ENCODE assay signal across 23 mouse cellular contexts in genomic region chr7:143111719-143112118, GRCm38 (mm10). TPM values are rescaled to one million over a fixed set of nuclear protein-coding genes. Genes with fewer than 3 reads are reported as not detected.
A peak's percentile ranks its signal among the peaks of the same experiment; 100 is the strongest.
DNase-seq lines count a peak whose midpoint lies in the region; ATAC-seq lines count a peak whose summit lies in the region.
"Had no signal": no experiment of that assay in that cellular context is flagged by ENCODE, and none has a peak within 500 bp of the region (broad histone marks: within the 10 kb centered on the region; RNA-seq: fewer than 3 reads in every experiment).

No protein-coding gene starts in this region.

- H3K27ac ChIP-seq in intestine, embryonic 16.5 days (ENCODE audit: low read length) = no peak overlapping the region
- H3K27ac ChIP-seq in intestine, embryonic 15.5 days = no peak overlapping the region
- H3K27ac ChIP-seq in heart, embryonic 12.5 days (ENCODE audit: poor library complexity, severe bottlenecking) = peak overlapping the region; percentile 95
- H3K27ac ChIP-seq: embryonic facial prominence, embryonic 12.5 days; forebrain, embryonic 12.5 days; hindbrain, embryonic 14.5 days; liver, embryonic 14.5 days; lung, embryonic 15.5 days; macrophage had no signal

- H3K9ac ChIP-seq in intestine, embryonic 16.5 days (ENCODE audit: low read depth, low read length) = no peak overlapping the region
- H3K9ac ChIP-seq in intestine, embryonic 15.5 days = no peak overlapping the region
- H3K9ac ChIP-seq in heart, embryonic 12.5 days = no peak overlapping the region
- H3K9ac ChIP-seq: embryonic facial prominence, embryonic 12.5 days; forebrain, embryonic 12.5 days; hindbrain, embryonic 14.5 days; liver, embryonic 14.5 days; lung, embryonic 15.5 days had no signal

- peaks cover 24% of the 10 kb centered on the region for H3K4me1 ChIP-seq in intestine, embryonic 16.5 days (ENCODE audit: control insufficient read depth, insufficient read depth, low read length)
- peaks cover 16% of the 10 kb centered on the region for H3K4me1 ChIP-seq in intestine, embryonic 15.5 days (replicated peaks)
- peaks cover 67% of the 10 kb centered on the region for H3K4me1 ChIP-seq in heart, embryonic 12.5 days (replicated peaks)

- peaks cover 3% of the 10 kb centered on the region; the same call in 1 of the 2 replicates for H3K9me3 ChIP-seq in intestine, embryonic 16.5 days (ENCODE audit: control insufficient read depth, low read length)
- no peaks in the 10 kb centered on the region for H3K9me3 ChIP-seq in intestine, embryonic 15.5 days
- no peaks in the 10 kb centered on the region for H3K9me3 ChIP-seq in heart, embryonic 12.5 days (replicated peaks)
- H3K9me3 ChIP-seq: lung, embryonic 15.5 days had no signal

- H3K36me3 ChIP-seq in intestine, embryonic 16.5 days (ENCODE audit: control insufficient read depth, insufficient read depth, low read length) = no peaks in the 10 kb centered on the region
- no peaks in the 10 kb centered on the region for H3K36me3 ChIP-seq in intestine, embryonic 15.5 days
- no peaks in the 10 kb centered on the region for H3K36me3 ChIP-seq in heart, embryonic 12.5 days
- H3K36me3 ChIP-seq: embryonic facial prominence, embryonic 12.5 days; forebrain, embryonic 12.5 days; lung, embryonic 15.5 days had no signal

- peaks cover 23% of the 10 kb centered on the region for H3K27me3 ChIP-seq in intestine, embryonic 16.5 days (replicated peaks; ENCODE audit: control insufficient read depth, insufficient read depth, low read length)
- H3K27me3 ChIP-seq in intestine, embryonic 15.5 days (replicated peaks) = peaks cover 27% of the 10 kb centered on the region
- peaks cover 17% of the 10 kb centered on the region for H3K27me3 ChIP-seq in heart, embryonic 12.5 days (replicated peaks)

- intact Hi-C loops in heart, postnatal 14 days (cut with DNase I) = no loop called here

- no peak overlapping the region for H3K4me3 ChIP-seq in intestine, embryonic 16.5 days (ENCODE audit: low read length)
- no peak overlapping the region for H3K4me3 ChIP-seq in intestine, embryonic 15.5 days (replicated peaks)
- no peak overlapping the region for H3K4me3 ChIP-seq in heart, embryonic 12.5 days
- H3K4me3 ChIP-seq: embryonic facial prominence, embryonic 12.5 days; forebrain, embryonic 12.5 days; lung, embryonic 15.5 days had no signal

- peak; percentile 35 to 37 for DNase-seq in heart, postnatal 14 days
- no peak for DNase-seq in spleen, postnatal 36 days (ENCODE audit: low spot score in 2 of 2)
- DNase-seq in lung, postnatal 10 days = no peak
- DNase-seq in kidney, adult 18-20 months = no peak
- DNase-seq: adrenal gland, adult 2 months; cerebellum, adult 11 months; cerebellum, postnatal 10 days; gastrocnemius, postnatal 25 days; kidney, adult 9 months; kidney, postnatal 25 days; layer of hippocampus, postnatal 36 days had no signal

- peak; percentile 41; the same call in 1 of the 2 replicates for ATAC-seq in intestine, embryonic 16.5 days
- no peak for ATAC-seq in intestine, embryonic 15.5 days
- 0 out of 2 replicates have a peak, but pooled peaks have one; percentile 53 for ATAC-seq in heart, embryonic 12.5 days (ENCODE audit: insufficient number of reproducible peaks, low FRiP score)
- ATAC-seq: inflammation-experienced regulatory T-cells, adult 6 months; Patski had no signal

- 57% methylated on average over 4 of the region's 4 CpGs for WGBS in intestine, embryonic 16.5 days
- 51% methylated on average over 4 of the region's 4 CpGs for WGBS in intestine, embryonic 15.5 days
- WGBS in heart, embryonic 12.5 days = 26% methylated on average over 4 of the region's 4 CpGs

- no peak overlapping the region for H3K4me2 ChIP-seq in intestine, embryonic 16.5 days (ENCODE audit: low read depth, low read length)
- no peak overlapping the region for H3K4me2 ChIP-seq in intestine, embryonic 15.5 days (replicated peaks)
- peak overlapping the region; percentile 20 for H3K4me2 ChIP-seq in heart, embryonic 12.5 days
- H3K4me2 ChIP-seq: embryonic facial prominence, embryonic 12.5 days; forebrain, embryonic 12.5 days; hindbrain, embryonic 14.5 days; lung, embryonic 15.5 days; midbrain, embryonic 11.5 days had no signal

RNA-seq across cellular contexts. Expression of gene Kcnq1, which starts 5.6 kb away (rescaled TPM):
- polyA plus RNA-seq in intestine, embryonic 16.5 days (2015; fragmentation: Nextera tagmentation; extraction: Ambion mirVana) = 9.7 and 10.8 TPM in 2 replicates
- 7.9 and 9.9 TPM in 2 replicates for polyA plus RNA-seq in intestine, embryonic 15.5 days (2015; fragmentation: Nextera tagmentation; extraction: Ambion mirVana)
- polyA plus RNA-seq in heart, embryonic 12.5 days (2016; fragmentation: Nextera tagmentation; extraction: Ambion mirVana) = 12.9 and 15.8 TPM in 2 replicates
- total RNA-seq in heart, postnatal 14 days (2021) = 10 to 100 TPM; 32.1 to 32.5 TPM

RNA-seq across cellular contexts. Expression of gene Trpm5, which starts 17.3 kb away (rescaled TPM):
- 7.9 and 8.0 TPM in 2 replicates for polyA plus RNA-seq in intestine, embryonic 16.5 days (2015; fragmentation: Nextera tagmentation; extraction: Ambion mirVana)
- 8.2 and 9.8 TPM in 2 replicates for polyA plus RNA-seq in intestine, embryonic 15.5 days (2015; fragmentation: Nextera tagmentation; extraction: Ambion mirVana)
- polyA plus RNA-seq in heart, embryonic 12.5 days (2016; fragmentation: Nextera tagmentation; extraction: Ambion mirVana) = 3.8 and 4.3 TPM in 2 replicates
- total RNA-seq in heart, postnatal 14 days (2021) = under 1 TPM; 0.12 TPM
- total RNA-seq: layer of hippocampus, postnatal 36 days had no signal
- polyA plus RNA-seq: macrophage had no signal

RNA-seq across cellular contexts. Expression of gene Tssc4, which starts 42.7 kb away (rescaled TPM):
- polyA plus RNA-seq in intestine, embryonic 16.5 days (2015; fragmentation: Nextera tagmentation; extraction: Ambion mirVana) = 67.9 and 74.7 TPM in 2 replicates
- polyA plus RNA-seq in intestine, embryonic 15.5 days (2015; fragmentation: Nextera tagmentation; extraction: Ambion mirVana) = 76.0 and 76.2 TPM in 2 replicates
- polyA plus RNA-seq in heart, embryonic 12.5 days (2016; fragmentation: Nextera tagmentation; extraction: Ambion mirVana) = 57.1 and 61.7 TPM in 2 replicates
- 10 to 100 TPM; 19.0 to 20.7 TPM for total RNA-seq in heart, postnatal 14 days (2021)

RNA-seq across cellular contexts. Expression of gene Cd81, which starts 59.2 kb away (rescaled TPM):
- 391 and 421 TPM in 2 replicates for polyA plus RNA-seq in intestine, embryonic 16.5 days (2015; fragmentation: Nextera tagmentation; extraction: Ambion mirVana)
- polyA plus RNA-seq in intestine, embryonic 15.5 days (2015; fragmentation: Nextera tagmentation; extraction: Ambion mirVana) = 411 and 413 TPM in 2 replicates
- 701 and 712 TPM in 2 replicates for polyA plus RNA-seq in heart, embryonic 12.5 days (2016; fragmentation: Nextera tagmentation; extraction: Ambion mirVana)
- 100 to 1,000 TPM; 505 to 506 TPM for total RNA-seq in heart, postnatal 14 days (2021)

Comparison
In these comparisons a context has a peak if more than half of its experiments do, and no peak if none do; other contexts are left out.
1. DNase-seq: peak in heart, postnatal 14 days (2 of 2); none in spleen, postnatal 36 days (0 of 2), lung, postnatal 10 days (single experiment) and kidney, adult 18-20 months (single experiment).